Mouse (Mus musculus): ENCODE measurements at regions not wholly inside any gene's neighbourhood (a gene's known extent, or its start where the extent isn't known, plus 50 kb on each side); places are given as distances from the start of the nearest gene placed in this dataset.

- peak; percentile 4; the same call in 1 of the 2 replicates for TF ChIP-seq CTCF (IDR thresholded peaks at IDR 0.05; ENCODE audit: insufficient read depth, low read length)
- no peak for TF ChIP-seq POLR2A (IDR thresholded peaks at IDR 0.05; ENCODE audit: borderline replicate concordance, extremely low read depth, low read depth, low read length)
- H3K4me3 ChIP-seq (replicated peaks; ENCODE audit: extremely low read depth, low read depth, low read length), result no peak overlapping the region
- peaks cover 22% of the 10 kb centered on the region for H3K4me1 ChIP-seq (ENCODE audit: control insufficient read depth, insufficient read depth, low read length)
- 84% methylated on average over 2 of the region's 2 CpGs for WGBS
- no peak for DNase-seq
Measured at GRCm38 (mm10) chr6:89046476-89046875, 144.4 kb downstream of the Tpra1 start.

- H3K4me3 ChIP-seq (replicated peaks; ENCODE audit: extremely low read depth, low read depth, low read length), result no peak overlapping the region
Measured at GRCm38 (mm10) chr6:89047629-89048332, 145.7 kb downstream of the Tpra1 start.

DNA sequence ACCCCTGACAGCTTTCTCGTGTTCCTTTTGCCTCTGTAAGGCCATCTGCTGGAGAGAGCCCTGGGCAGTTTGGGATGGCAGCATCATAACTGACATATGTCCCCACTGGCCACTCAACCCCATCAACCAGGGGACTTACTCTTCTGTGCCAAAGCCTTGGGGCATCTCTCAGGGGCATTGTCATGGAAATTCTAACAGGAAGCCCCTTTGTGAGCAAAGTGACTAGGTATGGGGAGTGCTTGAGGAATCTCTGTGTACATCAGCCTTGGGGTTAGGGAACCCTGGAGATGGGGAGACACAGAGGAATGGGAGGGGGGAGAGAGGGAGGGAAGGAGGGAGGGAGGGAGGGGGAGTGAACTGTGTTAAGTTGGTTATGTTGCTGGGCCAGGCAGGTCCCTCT, 147.2 kb downstream of the Tpra1 start:
- Histone ChIP-seq H3K4me1 (ENCODE audit: control insufficient read depth, insufficient read depth, low read length) (peaks cover 12% of the 10 kb centered on the region), H3K4me3 (replicated peaks; ENCODE audit: extremely low read depth, low read depth, low read length) (no peak overlapping the region)
- DNase-seq, result no peak
- WGBS, result 69% methylated on average over 1 of the region's 1 CpGs
- TF ChIP-seq POLR2A (IDR thresholded peaks at IDR 0.05; ENCODE audit: borderline replicate concordance, extremely low read depth, low read depth, low read length) (no peak), CTCF (IDR thresholded peaks at IDR 0.05; ENCODE audit: insufficient read depth, low read length) (no peak)

More at GRCm38 (mm10) chr6:89047629-89048332, 145.7 kb downstream of the Tpra1 start:
- DNase-seq, result no peak
- peaks cover 19% of the 10 kb centered on the region for H3K4me1 ChIP-seq (ENCODE audit: control insufficient read depth, insufficient read depth, low read length)
- no peak for TF ChIP-seq POLR2A (IDR thresholded peaks at IDR 0.05; ENCODE audit: borderline replicate concordance, extremely low read depth, low read depth, low read length)
- TF ChIP-seq CTCF (IDR thresholded peaks at IDR 0.05; ENCODE audit: insufficient read depth, low read length), result no peak
- WGBS, result 57% methylated on average over 6 of the region's 6 CpGs

DNA sequence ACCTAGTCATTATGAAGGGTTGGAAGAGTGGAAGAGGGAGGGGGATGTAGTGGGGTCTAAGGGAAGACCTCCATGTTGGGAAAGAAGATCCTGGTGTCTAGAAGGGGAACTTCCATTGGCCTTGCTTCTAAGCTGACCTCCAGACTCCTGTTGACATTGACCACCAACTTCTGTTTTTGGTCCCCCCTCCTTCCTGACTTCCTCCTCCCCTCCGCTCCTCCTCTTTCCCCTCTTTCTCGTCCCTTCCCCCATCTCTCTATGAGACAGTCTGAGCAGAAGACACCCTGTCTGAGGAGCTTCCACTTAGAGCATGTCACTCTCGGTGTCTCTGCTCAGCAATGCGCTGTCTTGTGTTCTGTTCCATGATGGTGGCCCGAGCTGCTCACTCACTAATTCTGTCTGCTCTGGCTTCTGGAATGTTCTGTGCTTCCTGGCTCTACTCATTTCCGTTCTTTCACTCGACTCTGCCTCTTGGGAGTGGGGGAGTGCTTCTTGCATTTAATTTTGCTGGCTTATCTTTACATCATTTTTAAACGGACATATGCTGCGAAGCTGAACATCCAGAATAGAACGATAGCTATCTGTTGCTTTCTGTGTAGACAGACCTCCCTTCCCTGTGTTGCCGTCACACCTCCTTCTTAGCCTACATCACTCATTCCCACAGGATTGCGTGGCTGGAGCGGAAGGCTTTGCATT, 148.7 kb downstream of the Tpra1 start:
- WGBS, result 63% methylated on average over 13 of the region's 13 CpGs
- no peak for DNase-seq
- no peak overlapping the region for H3K4me3 ChIP-seq (replicated peaks; ENCODE audit: extremely low read depth, low read depth, low read length)

DNA sequence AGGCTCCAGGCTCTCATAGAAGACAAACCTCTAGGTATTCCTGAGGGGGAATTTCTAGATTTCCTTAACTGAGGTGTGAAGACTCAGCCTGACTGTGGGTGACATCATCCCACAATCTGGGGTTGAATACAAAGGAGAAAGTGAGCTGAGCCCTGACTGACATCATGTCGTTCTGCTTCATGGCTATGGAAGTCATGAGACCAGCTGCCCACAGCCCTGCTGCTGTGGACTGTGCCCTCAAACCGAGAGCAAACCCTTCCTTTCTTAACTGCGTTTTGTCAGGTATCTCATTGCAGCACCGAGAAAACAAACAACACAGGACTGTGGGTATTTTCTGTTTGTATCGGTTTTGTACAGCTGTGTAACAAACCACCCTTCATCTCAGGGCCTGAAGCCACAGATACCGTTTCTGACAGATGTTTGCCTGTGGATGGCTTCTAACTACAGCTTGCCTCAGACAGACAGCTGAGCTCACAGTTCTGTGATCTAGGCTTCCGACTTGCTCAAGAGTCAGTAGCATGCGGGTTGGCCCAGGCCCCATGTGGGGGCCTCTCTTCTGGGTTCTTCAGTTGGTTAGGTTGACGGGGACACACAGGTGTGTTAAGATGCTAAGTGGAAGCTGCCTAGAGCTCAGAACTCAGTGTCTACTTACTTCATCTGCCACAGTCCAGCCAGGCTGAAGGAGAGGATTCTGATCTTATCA, 150.9 kb downstream of the Tpra1 start:
- 78% methylated on average over 9 of the region's 9 CpGs for WGBS
- no peak for TF ChIP-seq CTCF (IDR thresholded peaks at IDR 0.05; ENCODE audit: insufficient read depth, low read length)
- no peak for TF ChIP-seq POLR2A (IDR thresholded peaks at IDR 0.05; ENCODE audit: borderline replicate concordance, extremely low read depth, low read depth, low read length)
- H3K4me3 ChIP-seq (replicated peaks; ENCODE audit: extremely low read depth, low read depth, low read length), result no peak overlapping the region
- no peaks in the 10 kb centered on the region for H3K4me1 ChIP-seq (ENCODE audit: control insufficient read depth, insufficient read depth, low read length)
- no peak for DNase-seq

More for the DNA sequence above, 148.7 kb downstream of the Tpra1 start:
- no peak for TF ChIP-seq CTCF (IDR thresholded peaks at IDR 0.05; ENCODE audit: insufficient read depth, low read length)
- peaks cover 3% of the 10 kb centered on the region; the same call in 1 of the 2 replicates for H3K4me1 ChIP-seq (ENCODE audit: control insufficient read depth, insufficient read depth, low read length)

- DNase-seq, result no peak
- Histone ChIP-seq H3K4me3 (replicated peaks; ENCODE audit: extremely low read depth, low read depth, low read length) (no peak overlapping the region), H3K4me1 (ENCODE audit: control insufficient read depth, insufficient read depth, low read length) (no peaks in the 10 kb centered on the region)
- TF ChIP-seq CTCF (IDR thresholded peaks at IDR 0.05; ENCODE audit: insufficient read depth, low read length) (no peak), POLR2A (IDR thresholded peaks at IDR 0.05; ENCODE audit: borderline replicate concordance, extremely low read depth, low read depth, low read length) (no peak)
- 82% methylated on average over 13 of the region's 13 CpGs for WGBS
Measured at GRCm38 (mm10) chr6:89054060-89054459, 152.0 kb downstream of the Tpra1 start.

GRCm38 (mm10) chr6:89059431-89059975, 157.5 kb downstream of the Tpra1 start:
- DNase-seq, result no peak
- Histone ChIP-seq H3K4me3 (replicated peaks; ENCODE audit: extremely low read depth, low read depth, low read length) (no peak overlapping the region), H3K4me1 (ENCODE audit: control insufficient read depth, insufficient read depth, low read length) (no peaks in the 10 kb centered on the region)
- no peak for TF ChIP-seq POLR2A (IDR thresholded peaks at IDR 0.05; ENCODE audit: borderline replicate concordance, extremely low read depth, low read depth, low read length)
- TF ChIP-seq CTCF (IDR thresholded peaks at IDR 0.05; ENCODE audit: insufficient read depth, low read length), result no peak
- WGBS, result 82% methylated on average over 4 of the region's 4 CpGs

- no peak overlapping the region for H3K4me3 ChIP-seq (replicated peaks; ENCODE audit: extremely low read depth, low read depth, low read length)
- no peaks in the 10 kb centered on the region for H3K4me1 ChIP-seq (ENCODE audit: control insufficient read depth, insufficient read depth, low read length)
- DNase-seq, result no peak
- TF ChIP-seq POLR2A (IDR thresholded peaks at IDR 0.05; ENCODE audit: borderline replicate concordance, extremely low read depth, low read depth, low read length), result no peak
- no peak for TF ChIP-seq CTCF (IDR thresholded peaks at IDR 0.05; ENCODE audit: insufficient read depth, low read length)
- 71% methylated on average over 7 of the region's 7 CpGs for WGBS
Measured at GRCm38 (mm10) chr6:89064977-89065580, 163.0 kb downstream of the Tpra1 start.

DNA sequence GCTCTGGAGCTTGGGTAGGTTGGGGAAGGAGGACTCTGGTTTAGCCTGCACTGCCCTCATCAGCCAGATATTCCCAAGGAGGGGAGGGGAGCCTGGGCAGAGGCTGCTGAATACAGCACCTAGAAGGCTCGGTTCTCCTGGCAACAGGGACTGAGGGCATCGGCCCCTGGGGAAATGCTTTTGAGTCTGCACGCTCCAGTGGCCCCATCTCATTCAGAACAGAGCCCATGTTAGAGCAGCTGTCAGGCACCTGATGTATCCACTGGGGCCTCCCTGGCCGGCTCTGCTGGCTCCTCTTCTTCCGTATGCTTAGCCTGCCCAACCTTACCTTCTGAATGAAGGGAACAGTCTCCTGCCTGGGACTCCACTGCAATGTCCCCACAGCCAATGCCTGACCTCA, 164.5 kb downstream of the Tpra1 start:
- Histone ChIP-seq H3K4me3 (replicated peaks; ENCODE audit: extremely low read depth, low read depth, low read length) (no peak overlapping the region), H3K4me1 (ENCODE audit: control insufficient read depth, insufficient read depth, low read length) (no peaks in the 10 kb centered on the region)
- 83% methylated on average over 5 of the region's 5 CpGs for WGBS
- DNase-seq, result no peak
- TF ChIP-seq POLR2A (IDR thresholded peaks at IDR 0.05; ENCODE audit: borderline replicate concordance, extremely low read depth, low read depth, low read length) (no peak), CTCF (IDR thresholded peaks at IDR 0.05; ENCODE audit: insufficient read depth, low read length) (no peak)
